Mouse (Mus musculus) embryo, embryonic 10 days (tissue): ENCODE data around the gene Arl14.

Experiments used
- DNase-seq: peaks from one replicate; pipeline ENCODE4 v3.0.0-alpha.2; 2015; ENCODE audit warnings: low spot score

Gene Arl14

DNA sequence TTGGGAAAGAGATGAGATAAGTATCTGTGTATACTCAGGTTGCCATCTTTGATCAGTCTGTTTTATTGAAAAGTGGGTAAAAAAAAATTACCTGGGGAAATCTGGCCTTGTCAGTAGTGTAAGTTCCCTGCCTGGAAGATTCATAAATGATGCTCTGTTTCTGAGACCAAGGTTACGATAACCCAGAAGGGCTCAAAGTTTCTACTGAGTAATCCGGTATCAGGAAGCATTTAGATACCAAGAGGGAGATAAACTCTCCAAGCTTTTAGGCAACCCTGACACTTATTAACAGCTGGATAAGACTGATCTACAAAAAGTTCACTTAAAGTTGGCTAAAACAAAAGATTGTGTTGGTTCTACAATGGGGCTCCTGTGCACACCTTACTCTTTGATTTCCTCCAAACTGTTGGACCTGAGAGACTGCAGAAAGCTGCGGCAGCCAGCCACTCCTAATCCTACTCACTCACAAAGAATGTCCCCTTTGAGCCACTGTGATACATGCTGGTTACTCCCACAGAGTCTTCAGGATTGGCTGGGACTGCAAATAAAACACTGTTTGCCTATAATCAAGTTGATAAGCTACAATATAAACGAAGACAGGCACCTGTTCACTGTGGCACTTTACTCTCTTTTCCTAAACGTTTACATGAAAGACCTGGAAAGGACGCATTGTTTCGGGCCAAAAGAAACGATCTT is at the start of gene Arl14:
Arl14 (plus strand) TSS at position 614 of the 696 bp plus-strand sequence.
- DNase-seq, result no peak

DNA sequence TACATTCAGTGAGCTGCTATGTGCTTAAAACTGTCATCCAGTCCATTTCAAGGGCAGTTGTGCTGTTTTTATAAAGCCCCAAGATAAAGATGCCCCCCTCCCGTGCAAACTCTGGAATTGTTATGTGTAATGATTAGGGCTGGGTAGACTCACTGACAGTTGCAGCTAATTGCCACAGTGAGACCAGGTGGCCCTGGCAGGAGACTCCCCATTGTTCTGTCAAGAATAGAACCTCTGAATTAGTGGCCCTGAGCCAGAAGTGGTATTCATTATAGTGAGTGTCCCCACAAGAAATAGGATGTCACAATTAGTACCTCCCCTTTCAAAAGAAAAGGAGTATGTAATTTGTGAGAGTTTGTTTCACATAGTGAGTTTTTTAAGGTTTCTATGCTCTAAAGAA is 47.0 kb upstream of the Arl14 start:
- no peak for DNase-seq

DNA sequence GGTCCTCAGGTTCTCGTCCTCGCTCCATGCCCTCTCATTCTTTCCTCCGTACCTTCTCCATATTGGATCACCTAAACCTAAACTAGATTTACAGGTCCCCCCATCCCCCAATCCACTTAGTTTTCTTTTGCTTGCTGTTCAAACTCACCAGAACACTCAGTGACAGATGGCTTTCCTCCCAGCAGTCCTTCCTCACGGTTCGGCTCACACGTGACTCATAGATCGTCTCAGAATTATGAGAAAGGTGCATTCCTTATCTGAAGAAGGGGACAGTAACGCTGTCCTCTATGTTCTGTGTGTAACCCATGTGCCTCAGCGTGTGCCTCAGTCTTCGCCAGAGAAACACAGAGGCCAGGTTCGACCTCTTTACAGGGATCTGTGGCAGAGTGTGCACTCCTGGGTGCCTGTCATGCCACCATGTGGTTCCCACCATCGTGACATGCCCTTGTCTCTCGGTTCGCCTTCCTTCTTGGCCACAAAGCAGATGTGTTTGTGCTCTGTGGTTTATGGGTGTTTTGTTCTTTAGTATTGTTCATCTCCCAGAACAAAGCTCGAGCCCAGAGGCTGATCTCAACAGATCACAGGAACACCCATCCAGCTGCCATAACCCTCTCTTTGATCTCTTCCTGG is 44.9 kb upstream of the Arl14 start:
- no peak for DNase-seq

DNA sequence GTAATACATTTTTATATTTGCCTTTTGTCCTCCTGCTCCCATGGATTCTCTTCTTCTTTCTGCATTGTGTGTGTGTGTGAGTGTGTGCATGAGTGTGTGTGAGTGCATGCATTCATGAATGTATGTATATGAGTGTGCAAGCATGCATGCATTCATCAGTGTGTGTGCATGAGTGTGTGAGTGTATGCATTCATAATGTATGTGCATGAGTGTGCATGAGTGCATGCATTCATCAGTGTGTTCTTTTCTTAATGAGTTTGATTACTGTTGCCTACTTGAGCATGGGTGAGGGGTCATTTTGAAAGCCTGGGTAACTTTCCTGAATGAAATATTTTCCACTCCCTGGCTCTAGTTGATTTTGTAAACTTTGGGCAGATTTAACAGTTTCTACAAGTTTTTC is 44.3 kb upstream of the Arl14 start:
- DNase-seq, result no peak

DNA sequence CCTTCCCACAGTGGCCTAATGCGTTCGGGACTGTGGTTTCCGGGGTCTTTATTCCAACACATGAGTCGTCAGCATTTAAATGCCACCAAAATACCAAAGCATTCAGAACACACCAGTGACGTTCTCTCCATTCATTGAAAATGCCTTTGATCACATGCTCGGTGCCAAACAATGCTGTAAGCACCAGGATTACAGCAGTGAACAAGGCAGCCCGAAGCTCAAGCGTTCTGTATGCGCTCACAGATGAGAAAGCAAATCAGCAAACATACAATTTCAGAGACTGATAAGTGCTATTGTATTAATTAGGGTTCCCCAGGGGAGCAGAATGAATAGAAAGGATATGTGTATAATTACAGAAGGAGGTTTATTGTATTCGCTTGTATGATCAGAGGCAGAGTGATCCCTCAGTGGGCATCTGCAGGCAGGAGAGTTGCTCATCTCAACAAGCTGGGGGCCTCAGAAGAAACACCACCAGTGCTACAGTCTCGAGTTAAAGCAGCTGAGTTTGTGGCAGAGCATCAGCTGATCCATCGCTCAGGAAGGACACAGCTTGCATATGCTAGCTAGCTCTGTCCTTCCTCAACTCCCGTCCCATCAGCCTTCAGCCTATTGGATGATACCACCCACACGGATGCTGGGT is 43.7 kb upstream of the Arl14 start:
- no peak for DNase-seq

DNA sequence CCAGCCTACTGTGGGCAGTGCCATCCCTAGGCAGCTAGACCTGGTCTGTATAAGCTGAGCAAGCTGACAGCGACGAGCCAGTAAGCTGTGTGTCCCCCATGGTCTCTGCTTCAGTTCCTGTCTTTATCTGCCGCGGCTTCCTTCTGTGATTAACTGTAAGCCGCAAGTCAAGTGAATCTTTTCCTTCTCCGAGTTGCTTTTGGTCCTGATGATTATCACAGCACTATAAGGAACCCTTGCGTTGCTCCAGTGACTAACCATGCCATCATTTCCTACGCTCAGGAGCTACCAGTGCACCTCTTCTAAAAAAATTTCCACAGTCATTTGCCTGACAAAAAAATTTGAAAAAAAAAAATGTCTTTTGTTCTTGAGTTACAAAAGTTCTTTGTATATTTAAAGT is 40.7 kb upstream of the Arl14 start:
- no peak for DNase-seq

DNA sequence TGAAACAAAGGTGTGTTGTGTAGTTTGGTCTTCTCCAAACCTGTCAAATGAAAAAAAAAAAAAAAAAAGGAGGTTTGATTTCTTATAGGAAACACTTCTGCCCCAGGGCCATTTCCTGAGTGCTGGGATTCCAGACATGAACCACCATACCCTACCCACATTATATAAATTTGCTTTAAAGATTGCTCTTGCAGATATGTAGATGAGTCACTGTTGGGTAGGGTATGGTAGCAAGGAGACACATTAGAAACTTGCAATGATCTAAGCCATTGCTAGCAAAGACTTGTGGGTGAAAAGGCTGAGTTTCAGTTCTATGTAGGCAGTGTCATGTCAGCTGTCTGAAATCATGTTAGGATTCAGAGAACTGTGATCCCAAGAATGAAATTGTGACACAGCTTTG is 40.0 kb upstream of the Arl14 start:
- DNase-seq, result no peak

DNA sequence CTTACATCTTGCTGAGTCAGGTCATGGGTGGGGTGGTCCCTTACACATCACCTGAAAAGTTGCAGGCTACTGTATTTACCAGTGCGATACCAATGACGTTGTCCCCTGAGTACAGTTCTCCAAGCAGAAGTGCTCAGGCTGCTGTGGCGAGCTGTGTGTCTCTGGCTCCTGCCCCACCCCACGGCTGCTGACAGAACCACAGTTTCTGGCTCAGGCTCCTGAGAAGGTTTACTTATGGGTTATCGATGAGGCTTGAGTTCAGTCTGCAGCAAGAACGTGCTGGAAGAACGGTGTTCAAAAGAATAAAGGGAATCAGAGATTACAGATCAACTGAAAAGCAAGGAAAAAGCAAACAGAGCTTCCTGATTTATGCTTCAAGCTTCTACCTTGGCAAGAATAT is 37.0 kb upstream of the Arl14 start:
- no peak for DNase-seq

DNA sequence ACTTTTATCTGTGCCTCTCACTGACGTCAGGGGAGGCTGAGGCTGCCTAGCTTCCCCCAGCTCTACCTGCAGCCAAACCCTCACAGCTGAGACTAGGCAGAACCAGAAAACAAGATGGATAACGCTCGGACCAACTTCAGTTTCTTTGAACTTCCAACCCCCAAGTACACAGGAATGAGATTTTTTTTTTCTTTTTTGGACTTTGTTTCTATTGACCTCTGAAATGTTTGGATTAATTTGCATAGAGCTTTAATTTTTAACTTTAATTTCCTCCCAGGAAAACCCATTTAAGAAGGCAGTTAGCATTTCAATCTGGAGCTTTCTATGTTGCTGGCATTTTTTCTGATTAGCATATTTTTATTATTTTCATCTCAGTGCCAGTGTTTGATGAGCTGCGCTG is 36.2 kb upstream of the Arl14 start:
- no peak for DNase-seq

DNA sequence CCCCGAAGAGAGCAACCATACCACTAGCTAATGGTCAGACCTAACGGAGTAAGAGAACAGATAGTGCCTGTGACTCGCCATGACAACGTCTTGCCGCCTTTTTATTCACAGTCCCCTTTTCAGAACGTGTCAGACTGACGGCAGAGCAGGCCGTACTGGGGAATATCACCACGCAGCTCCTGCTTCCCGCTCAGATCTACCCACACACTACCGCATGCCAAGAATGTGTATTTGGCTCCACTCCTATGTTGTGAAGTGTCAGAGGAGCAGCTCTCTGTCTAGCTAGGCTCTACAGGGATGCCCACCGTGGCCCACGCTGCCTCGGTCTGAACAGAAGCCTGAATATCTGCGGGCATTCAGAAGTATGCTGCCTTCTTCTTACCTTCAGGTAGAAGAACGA is 35.6 kb upstream of the Arl14 start:
- DNase-seq, result no peak

DNA sequence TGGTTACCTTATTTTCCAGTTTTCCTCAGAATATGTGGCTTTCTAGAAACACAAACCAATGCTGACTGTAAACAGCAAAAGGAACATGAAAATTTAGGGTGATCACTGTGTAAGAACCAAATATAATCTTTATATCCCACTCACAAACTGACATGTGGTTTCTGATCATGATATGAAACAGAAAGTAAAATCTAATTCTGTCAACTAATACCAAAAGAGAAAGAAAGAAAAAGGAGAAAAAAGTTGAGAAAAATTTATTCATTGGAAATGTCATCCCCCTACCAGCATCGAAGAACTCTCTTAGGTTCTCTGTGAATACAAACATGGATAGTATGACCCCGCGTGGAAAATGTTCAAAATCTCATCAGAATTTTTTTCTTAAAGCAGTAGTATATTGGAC is 29.2 kb upstream of the Arl14 start:
- DNase-seq, result no peak

DNA sequence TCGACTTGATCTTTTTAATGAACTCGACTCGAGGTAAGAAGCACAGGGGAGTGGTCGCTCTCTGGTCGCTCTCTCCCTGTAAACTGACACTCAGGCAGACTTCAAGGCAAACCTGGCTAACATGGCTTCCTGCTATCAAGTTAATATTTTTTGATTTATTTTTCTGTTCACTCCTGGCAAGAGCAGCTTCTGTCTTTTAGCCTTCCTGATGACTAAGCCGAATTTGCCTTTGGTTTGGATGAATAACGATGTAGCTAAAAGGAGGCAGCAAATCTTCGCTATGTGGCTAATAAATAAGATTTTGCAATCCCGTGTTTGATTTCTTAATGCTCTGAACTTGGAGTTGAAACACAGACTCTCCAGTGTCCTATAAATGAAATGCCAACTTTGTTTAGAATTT is 27.7 kb upstream of the Arl14 start:
- DNase-seq, result no peak

DNA sequence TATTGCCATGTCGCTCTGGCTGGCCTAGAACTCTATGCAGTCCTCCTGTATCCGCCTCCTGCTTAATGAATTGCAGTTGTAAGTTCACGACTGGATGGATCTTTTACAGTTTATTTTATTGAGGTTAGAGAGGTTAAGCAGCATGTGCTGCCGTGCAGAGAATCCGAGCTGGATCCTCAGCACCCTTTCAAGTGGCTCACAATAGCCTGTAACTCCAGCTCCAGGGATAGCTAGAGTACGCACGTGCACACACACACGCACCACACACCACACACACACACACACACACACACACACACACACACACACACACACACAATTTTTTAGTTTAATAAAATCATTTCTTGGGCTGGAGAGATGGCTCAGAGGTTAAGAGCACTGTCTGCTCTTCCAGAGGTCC is 27.0 kb upstream of the Arl14 start:
- no peak for DNase-seq

DNA sequence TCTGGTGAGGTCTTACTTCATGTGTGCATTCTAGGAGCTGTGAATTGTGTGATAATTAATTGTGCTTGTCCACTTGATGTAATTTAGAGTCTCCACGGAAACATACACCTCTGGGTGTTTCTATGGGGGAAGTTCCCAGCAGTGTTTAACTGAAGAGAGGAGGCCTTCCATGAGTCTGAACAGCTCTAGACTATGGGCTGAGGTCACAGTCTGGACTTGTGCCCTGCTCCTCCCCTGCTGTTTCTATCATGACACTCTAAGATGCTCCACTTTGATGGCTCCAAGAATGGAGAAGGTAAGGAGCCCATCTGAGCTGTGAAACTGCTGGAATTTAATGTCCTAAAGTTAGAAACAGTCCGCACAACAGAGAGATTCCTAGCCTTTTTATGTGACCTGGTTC is 24.1 kb upstream of the Arl14 start:
- DNase-seq, result no peak

DNA sequence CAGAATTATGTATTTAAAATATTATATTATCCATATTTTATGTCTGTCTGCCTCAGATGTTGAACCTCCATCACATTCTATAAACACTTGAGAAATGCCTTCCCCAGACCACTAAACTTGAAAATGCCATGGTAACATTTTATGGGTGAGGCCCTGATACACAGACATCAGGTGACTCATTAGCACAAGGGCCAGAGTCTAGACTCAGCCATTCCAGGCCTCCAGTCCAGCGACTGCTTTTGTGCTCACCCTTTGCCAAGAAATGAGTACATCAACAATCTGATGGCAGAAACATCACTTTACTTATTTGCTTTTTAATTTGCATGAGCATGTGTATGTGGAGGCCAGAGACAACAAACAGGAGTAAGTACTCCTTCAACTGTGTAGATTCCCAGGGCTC is 22.0 kb upstream of the Arl14 start:
- DNase-seq, result no peak

DNA sequence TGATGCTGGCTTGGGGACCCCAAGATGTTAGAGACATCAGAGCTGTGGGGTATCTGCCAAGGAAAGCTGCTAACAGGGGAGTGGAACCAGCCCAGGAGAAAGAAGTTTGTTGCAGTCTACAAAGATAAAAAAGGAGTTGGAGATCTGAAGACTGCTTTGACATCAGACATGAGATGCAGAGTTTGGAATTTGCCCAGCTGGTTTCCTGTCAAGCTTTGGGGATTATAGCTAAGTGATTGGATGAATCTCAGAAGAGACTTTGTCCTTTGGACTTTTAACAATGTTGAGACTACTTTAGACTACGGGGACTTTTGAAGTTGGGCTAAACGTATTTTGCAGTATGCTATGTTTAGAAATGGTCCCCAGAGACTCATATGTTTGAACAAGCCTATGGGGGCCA is 21.0 kb upstream of the Arl14 start:
- DNase-seq, result no peak

DNA sequence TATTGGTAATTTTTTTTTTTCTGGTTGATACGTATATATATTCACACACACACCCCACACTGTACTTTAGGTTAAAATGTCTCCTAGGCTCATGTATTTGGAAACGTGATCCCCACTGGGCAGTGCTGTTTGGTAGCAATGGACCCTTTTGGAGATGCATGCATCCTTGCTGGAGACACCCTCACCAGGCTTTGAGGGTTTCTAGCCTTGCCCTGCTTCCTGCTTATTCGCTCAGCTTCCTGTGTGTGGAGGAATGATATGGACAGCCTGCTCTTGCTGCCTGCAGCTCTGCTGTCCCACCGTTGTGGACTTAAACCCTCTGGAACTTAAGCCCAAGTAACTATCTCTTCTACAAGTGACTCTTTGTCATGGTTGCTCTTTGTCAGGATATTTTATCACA is 19.3 kb upstream of the Arl14 start:
- no peak for DNase-seq

DNA sequence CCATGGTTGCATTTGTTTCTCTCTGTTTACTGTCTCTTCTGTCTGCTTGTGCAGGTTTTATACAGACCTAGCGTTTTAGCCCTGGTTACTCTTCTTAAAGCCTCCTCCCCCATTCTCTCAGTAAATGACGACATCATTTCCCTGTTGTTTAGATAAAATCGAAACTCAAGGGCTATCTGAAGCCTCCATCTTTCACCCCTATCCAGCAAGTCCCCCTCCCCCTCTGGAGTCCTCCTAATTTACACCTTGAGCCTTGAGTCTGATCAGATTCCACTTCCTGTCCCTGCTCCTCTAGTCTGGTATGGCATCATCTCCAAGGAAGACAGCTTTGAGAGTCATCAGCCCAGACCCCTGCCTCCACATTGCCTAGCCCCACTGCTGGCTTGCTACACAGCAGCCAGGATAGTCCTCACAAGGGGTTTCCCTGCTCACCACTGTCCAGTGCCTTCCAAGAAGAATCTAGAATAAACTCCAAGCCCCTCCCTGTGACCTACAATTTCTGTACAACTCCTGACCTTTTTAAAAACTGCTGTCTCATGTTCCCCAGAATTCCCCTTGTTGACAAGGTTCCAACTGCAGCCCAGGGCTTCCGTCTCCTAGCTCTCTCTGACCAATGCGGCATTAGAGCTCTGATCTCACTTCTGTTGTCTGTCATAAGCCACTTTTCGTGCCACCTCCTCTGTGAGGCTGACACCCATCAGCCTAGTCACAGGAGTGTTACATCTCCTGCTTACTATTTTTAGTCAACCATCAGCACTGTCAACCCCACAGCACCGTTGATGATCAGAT is 16.8 kb upstream of the Arl14 start:
- DNase-seq, result no peak

DNA sequence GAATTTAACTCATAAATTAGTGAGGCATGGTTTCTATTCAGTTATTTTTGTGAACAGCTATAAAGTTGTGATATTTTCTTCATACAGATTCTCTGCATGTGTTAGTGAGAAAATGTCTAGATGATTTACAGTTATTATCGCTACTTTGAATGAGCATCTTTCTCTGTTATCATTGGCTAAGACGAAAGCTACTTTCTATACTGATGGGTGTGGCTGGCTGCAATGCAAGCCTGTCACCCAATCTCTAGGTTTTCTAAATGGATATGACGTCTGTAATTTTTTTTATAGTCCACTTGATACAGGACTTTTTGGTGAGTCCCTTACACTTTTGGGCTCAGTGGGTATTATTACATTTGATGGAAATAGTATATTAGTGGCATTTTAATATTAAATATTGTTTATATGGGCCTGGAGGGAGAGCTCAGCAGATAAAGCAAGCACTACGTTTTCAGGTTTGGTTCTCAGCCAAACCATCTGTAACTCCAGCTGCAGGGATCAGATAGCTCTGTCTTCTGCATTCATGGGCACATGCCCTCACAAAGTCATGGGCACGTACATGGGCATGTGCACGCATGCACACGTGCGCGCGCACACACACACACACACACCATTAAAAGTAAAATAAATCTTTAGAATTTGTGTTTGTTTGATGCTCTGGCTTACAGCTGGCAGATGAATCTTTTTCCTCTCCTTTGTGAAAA is 15.9 kb upstream of the Arl14 start:
- no peak for DNase-seq

DNA sequence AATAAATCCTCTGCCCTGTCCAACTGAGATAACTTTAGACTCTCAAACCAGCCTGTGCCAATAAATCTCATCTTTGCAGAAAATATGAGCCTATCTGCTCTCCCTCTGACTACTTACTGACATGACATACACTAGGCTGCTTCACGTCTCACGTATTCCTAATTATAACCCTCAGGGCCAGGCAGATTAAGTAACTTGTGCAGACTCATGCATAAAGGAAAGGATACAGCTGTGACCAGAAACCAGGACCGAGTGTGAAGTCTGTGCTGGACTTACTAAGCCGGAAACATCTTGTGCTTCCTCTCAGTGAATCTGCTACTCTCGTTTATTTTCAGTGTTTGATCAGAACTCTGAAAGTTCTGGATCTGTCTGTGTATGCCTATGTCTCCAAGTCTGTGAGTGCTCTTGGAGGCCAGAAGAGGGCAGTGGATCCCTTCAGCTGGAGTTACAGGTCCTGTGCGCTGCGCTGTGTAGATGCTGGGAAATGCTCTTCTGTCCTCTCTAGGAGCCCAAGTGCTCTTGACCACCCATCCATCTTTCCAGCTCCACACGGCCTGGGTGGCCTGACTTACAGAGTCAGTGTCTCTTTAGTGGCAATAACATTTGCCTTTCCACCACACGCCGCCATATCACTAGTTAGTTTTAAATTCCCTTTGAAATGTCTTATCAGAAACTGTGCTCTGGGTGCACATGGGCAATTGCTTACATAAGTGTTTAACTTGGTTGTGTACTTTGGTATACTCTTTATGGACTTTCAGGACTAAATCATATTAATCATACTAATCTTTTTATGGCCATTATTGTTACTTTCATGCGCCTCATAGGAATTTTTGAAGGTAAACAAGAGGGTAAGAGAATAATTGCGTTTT is 13.5 kb upstream of the Arl14 start:
- DNase-seq, result peak; percentile 71

DNA sequence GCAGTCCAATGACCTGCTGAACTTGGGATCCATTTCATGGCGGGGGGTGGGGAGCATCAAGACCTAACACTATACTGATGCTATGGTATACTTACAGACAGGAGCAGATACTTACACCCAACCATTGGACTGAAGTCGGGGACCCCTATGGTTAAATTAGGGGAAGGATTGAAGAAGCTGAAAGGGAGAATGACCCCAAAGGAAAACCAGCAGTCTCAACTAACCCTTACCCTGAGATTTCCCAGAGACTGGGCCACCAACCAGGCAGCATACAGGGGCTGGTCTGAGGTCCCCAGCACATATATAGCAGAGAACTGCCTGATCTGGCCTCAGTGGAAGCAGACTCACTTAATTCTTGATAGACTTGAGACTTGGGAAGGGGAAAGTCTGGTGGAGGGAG is 10.0 kb upstream of the Arl14 start:
- no peak for DNase-seq
